Mouse (Mus musculus): ENCODE data around the gene Rab3a.
A peak's percentile ranks its signal among the peaks of the same experiment; 100 is the strongest.

Rab3a gene

DNA sequence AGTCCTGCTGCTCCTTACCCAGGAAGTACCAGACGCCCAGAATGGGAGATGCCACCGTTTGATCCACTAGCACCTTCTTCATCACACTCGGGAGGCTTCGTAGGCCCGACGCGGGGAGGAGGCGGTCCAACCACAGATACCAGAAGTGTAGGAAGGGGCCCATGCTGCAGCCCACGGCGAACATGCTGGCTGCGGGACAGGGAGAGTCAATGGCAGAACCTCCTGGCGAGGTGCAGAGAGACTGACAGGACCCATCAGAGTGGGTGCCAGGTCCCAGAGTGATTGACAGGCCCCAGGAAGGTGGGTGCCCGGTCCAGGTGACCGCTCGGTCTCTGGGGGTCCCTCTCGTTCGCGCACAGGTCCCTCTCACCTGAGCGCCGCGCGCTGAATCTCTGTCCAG is 5.9 kb downstream of the Rab3a start:
- DNase-seq: no peak

DNA sequence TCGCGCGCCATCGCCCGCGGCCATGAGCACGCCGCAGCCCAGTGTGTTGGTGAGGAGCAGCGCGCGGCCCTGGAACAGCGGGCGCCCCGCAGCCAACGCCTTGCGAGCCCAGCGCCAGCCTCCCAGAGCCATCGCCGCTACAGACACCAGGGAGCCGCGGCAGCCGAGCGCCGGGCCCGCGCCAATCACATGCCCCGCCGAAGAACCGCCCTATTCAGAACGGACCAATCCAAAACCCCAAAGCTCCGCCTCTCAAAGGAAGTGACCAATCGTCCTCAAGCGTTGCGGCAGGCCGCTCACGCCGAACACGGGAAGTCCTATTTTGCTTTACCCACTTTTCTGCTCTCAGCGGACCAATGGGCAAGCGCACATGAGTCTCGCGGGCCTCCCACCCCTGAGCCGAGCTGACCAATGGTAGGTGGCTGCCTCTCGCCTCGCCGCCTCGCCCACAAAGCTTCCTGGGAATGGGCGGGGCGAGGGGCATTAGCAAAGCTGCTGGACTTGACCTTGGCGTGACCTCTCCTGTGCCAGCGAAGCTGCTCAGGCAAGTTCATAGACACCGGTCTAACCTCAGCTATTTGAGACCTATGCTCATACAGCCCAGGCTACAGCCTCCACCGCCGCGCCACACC is 6.4 kb downstream of the Rab3a start, which contains the start of gene Mpv17l2:
Mpv17l2 (minus strand) TSS at position 172 of the 632 bp plus-strand sequence.
- peak; percentile 99 for DNase-seq

DNA sequence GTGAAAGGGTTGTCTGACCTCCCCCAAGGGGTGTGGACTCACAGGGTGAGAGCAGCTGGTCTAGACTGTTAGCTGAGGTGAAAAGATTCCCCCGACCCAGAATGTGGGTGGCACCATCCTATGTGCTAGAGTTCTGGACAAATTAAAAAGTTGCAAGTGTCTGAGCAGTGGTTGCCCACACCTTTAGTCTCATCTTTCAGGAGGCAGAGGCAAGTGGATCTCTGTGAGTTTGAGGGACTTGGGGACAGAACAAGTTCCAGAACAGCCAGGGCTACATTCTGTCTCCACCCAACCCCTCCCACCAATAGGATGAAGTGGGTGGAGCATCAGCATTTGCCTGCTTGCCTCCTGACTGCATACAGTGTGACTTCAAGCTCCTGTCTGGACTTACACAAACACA is 7.6 kb downstream of the Rab3a start:
- DNase-seq: no peak

DNA sequence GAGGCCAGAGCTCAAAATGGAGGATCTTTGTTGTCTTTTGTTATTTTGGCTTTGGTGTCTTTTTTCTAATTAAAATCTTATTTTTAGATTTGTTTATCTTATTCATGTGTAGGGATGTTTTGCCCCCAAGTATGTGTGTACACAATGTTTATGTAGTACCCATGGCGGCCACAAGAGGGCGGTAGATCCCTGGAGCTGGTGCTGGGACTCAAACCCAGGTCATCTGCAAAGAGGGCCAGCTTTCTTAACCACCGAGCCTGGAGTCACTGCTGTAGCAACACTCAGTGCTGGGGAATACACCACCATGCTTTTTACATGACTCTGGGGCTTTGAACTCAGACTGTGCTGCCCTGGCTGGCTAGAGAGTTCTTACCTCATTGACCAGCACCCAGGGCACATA is 8.9 kb downstream of the Rab3a start:
- DNase-seq: no peak

DNA sequence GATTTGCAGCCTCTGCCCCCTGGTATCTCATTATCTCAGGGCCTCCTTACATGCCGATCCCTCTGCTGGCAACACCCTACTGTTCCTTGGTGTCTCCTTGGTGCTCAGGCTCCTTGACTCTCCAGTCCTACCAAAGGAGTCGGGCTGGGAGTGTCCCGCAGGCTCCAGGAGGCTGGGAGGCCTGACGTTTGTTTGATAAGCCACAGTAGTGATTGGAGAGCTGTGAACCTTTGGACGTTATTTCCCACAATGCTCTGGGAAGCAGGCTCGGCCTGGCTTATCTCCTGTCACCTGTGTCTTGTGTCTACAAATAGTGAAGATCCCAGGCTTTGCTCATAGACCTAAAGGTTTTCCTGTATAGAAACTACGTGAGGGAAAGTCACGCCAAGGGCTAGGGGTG is 9.5 kb downstream of the Rab3a start:
- DNase-seq: no peak

DNA sequence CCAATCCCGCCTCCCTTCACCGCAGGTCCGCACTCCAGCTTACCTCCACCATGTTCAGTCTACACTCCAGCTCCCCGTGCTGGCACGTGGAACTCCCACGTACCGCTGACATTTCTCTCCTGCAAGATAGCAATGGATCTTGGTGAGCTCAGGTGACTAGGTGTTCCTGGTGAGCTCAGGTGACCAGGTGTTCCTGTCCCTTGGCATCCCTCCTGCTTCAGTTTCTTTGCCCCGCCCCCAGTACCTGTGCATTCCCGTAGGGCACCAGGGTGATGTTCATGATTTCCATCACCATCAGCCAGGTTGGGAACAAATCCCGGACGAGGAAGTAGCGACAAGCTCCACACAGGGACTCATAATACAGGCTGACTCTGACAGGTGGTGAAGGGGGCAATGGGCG is 10.2 kb downstream of the Rab3a start:
- no peak for DNase-seq

DNA sequence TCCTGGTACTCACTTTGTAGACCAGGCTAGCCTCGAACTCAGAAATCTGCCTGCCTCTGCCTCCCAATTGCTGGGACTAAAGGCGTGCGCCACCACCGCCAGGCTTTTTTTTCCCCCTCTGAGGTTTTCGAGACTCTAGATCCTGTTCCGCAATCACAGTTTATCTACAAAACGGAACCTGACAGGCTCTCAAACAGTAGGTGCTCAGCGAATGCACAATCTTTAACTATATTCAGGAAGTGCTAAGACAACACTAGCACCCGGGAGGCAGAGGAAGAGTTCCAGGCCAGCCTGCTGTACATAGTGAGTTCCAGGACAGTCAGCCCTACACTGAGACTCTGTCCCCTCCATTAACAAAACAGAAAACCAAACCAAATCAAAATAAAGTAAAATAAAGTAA is 10.8 kb downstream of the Rab3a start:
- DNase-seq: no peak

DNA sequence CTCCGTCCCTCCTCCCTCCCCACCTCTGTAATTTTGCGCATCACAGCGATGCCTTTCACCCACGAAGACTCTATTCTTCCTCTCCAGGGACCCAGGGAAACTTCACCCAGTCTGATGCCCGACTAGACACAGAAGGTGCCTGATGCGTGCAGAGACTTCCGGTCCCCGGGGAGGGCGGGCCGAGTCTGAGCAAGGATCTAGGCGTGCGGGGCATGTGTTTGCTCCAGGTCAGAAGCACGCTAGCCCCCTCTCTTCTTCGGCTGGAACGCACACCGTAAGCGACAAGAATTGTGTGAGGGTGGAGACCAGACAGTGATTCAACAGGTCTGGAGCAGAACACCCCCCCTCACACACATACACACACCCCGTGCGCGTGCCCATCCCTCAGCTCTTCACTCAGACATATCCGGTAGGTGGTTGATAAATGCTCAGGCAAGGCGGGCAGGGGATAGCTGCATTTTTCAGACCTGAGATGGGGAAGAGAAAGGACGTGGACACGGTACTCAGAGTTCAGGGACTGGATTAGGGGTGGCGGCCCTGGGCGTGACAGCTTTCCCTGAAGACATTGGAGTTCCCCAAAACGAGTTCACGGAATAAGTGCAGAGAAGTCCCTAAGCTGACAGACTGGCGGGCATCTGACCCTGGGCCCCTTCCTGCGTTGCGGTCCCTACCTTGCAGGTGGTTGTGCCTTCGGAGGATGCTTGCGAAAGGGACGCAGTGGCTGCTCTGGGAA is 11.5 kb downstream of the Rab3a start:
- DNase-seq: no peak

DNA sequence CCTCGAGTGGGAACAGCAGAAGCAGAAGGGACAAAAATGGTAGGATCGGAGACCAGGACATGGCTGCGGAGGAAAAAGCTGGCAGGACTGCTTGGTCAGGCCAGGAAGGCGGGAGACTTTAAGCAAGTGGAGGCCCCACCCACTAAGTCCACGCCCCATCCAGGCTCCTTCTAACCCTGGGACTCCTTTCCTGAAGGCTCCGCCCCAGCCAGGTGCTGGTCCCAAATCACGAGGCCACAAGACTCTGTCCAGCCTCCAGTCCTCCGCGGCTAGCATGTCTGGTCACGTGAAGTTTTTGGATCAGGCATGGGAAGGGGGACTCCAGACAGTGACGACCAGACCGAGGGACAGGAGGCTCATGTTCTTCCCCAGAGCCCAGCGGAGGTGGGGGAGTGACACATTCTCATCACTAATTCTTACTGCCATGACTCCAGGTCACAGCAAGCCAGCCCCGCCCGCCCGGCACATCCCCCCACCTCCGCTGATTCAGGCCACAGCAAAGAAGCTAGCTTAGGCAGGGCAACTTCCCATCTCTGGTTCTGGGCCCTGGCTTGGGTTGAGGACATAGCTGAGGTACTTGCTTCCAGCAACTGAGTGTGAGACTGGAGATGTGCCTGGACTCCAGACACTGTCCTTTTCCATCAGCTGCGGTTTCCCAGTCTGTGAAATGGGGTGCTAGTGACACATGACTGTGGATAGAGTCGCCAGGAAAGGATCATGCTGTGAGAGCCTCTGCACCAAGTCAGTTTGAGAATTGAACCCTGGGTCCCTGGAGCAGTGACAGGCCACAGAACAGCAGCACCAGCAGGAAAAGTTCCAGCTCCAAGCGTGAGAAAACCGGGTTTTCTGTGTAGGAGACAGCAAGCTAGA is 12.3 kb downstream of the Rab3a start:
- no peak for DNase-seq

DNA sequence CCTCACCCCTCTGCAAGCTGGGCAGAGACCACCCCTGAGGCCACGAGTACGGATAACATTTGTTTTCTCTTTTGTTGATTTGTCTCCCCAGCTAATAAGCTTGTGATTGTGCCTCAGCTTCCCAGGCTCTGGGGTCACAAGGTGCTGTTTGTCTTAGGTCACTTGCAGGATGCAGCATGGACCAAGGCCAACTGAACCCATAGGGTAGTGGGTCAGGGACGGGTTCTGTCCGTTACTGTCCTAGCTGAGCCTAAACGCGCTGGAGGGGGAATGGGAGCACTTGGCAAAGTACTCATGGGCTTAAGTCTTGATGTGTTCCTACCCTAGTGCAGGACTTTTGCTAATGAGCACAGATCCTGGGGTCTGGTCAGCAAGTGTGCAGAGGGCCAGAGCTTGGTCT is 13.0 kb downstream of the Rab3a start:
- no peak for DNase-seq

DNA sequence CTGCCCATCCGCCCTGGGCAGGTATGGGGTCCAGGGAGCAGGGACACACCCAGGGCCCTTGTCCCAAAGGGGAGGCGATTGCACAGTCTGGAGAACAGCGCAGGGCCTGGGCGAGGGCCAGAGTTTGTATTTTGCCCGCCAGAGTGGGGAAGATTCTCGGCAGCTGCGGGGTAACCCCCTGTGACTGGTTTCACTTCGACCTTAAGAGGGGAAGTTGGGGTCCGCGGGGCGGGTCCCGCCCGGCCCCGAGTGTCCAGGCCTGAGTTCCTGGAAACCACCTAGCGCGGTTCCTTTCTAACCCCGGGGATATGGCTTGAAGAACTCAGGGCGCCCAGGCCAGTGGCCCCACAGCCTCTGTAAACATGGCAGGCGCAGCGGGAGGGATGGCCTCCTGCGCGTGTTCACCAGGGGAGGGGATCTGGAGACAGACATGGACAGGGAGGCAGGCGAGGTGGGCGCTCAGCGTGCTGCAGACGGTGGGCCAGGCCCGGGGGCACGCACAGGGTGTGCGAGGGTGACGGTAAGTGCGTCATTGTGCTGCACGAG is 13.8 kb downstream of the Rab3a start:
- DNase-seq: no peak

DNA sequence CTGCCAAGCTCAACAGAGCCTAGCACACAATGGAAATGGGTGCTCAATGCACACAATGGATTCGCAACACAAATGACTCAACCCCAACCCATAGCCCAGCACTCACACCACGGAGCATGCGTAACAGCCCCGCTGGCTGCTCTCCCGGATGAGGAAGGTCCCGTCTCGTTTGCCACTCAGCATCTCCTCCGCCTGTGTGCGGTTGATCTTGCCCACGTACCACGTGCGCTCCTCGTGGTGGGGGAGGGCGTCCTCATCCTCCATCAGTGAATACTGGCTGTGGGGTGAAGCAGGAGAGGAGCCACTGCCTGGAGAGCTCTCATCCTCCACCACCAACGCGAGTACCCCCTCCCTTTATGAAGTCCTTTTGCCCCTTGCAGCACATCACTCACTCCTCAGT is 14.5 kb downstream of the Rab3a start:
- no peak for DNase-seq

DNA sequence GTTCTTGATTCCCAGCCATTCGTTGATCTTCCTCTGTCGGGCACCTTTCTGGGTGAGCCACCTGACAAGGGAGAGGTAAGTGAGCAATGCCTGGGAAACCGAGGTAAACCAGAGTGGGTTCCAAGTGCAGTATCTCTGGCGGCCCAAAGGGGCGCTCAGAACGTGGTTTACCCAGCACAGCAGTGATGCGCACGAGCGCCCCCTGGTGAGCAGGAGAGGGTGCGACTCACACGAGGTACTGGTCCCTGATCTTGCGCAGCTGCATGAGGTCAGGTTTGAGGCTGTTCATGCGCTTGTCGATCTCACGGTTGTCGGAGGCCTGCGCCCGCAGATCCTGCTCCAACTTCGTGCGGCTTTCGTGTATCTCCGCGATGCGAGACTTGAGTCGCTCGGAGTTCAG is 14.9 kb downstream of the Rab3a start:
- peak; percentile 95 for DNase-seq

DNA sequence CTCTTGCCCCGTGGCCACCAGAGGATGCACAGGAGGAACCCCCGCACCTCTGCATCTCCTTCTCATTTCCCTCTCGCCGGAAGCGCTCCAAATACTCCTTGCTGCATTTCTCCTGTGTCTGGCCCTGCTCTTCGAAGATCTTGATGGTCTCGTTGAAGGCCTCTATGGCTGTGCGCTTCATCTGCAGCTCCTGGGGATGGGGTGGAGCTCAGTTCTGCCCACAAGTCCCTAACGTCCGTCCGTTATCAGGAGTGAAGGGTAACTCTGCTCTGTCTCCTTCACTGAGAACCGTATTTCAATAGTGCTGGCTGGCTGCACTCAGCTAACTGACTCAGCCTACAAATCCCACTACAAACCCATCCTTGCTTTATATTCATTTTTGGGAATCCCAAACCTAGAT is 15.4 kb downstream of the Rab3a start:
- no peak for DNase-seq

DNA sequence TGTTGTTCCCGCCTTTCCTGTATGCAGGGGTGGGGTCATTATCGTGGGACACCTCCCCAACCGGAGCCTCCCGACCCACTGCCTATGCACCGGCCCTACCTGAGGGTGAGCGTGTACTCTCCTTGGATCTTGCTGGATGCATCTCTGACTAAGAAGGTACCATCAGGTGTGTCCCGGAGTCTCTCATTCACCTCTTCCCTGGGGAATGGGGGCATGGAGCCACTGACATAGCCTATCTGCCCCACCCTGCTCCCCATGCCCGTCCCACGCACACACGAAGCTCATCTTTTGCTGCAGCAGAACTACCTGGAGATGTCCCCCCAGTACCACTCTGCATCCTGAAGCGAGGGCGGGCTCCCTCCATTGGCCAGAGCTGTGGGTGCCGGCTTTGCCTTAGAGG is 16.3 kb downstream of the Rab3a start:
- no peak for DNase-seq

DNA sequence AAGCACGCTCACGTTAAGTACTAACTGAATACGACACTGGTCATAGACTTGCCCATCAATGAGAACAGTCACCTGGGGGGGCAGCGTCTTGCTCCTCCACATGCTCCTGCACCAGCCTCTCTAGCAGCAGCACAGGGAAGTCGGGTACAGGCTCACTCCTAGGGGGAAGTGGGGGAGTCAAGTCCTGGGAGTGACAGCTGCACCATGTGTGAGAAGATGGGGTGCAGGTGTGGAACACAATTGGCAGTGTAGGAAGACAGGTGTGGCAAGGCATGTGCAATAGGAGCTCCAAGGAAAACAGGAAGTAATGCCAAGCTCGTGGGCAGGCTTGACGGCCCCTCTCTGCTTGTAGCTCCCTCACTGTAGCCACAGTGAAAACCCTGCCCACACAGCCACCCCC is 16.7 kb downstream of the Rab3a start:
- no peak for DNase-seq

DNA sequence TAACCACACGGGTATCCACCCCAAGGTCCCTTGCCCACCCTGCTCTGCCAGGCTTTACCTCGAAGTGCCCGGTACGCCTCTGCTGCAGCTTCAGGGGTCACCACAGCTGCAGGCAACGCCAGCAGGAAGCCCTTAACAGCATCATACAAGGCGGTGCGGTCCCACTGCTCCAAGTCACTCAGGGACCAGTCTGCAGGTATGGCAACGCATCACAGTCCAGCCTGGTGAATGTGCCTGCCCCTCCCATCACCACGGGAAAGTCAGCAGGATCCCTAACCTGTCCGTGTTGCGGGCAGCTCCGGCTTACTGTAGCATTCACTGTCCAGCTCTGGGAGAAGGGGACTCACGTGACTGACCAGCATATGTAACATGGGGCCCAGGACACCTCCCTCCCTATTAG is 17.6 kb downstream of the Rab3a start:
- no peak for DNase-seq

DNA sequence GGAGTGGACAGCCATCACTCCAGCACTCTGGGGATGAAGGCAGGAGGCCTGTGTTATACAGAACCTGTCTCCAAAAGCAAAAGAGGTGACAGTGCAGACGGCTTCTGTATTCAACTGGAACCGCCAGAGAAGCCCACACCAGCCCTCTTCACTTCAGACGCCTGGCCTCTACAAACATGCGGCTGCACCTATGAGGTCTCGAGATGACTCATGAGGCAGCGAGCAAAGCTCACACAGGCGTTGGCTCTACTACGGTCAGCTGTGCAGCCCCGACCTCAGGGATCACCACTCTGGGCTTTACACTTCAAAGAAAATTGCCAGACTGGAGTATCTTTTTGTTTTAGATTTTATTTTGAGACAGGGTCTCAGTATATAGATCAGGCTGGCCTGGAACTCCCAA is 18.4 kb downstream of the Rab3a start:
- no peak for DNase-seq

DNA sequence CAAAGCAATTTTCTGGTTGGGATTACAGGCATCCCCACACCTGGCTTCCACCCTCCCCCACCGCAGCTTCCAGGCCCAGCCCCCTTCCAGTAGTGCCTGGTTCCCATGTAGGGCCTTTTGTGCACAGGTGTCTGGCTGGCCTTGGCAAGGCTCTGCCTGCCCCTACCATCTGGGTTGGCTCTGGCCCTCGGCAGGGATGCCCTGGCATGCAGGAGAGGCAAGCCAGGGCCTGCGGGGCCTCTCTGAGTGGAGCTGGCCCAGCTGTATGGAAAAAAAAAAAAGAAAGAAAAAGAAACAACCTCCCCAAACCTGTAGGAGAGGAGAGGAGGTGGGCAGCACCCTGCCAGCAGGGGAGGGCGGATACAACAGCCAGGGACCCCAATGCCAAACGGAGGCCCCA is 18.9 kb downstream of the Rab3a start:
- DNase-seq: no peak

DNA sequence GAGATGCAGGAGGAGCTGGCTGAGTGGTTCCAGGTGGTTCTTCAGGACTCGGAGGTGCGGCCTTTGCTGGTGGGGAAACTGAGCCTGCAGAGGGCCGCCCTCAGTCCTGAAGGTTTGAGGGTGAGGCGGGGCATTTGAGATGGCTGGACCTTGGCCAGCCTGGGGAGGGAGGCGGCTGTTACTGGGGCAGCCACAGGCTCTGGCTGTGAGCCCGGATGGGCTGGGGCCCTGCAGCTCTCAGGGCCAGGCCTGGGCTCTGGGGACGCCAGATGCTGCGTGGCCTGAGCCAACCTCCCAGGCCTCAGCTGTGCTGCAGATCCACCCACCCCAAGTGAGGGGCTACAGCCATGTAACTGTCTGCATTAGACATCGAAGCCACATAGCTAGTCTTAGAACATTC is 19.4 kb downstream of the Rab3a start:
- DNase-seq: peak; percentile 83

DNA sequence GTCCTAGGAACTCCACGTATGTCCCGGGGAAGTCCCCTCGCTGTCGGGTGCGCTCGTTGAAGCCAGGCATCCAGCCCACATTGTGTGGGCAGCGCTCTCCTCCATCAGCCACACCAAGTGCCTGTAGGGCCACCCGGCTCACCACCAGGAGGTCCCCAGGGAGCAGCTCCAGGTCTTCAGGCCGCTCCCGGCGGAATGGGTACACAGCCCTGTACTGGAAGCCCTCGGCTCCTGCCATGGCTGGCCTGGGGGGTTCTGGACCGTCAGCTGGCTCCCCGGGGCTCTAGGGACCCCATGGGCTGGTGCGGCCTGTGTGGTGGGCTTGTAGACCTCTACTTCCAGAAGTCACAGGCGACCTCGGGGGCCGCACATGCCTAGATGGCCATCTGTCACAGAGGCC is 20.3 kb downstream of the Rab3a start:
- no peak for DNase-seq

DNA sequence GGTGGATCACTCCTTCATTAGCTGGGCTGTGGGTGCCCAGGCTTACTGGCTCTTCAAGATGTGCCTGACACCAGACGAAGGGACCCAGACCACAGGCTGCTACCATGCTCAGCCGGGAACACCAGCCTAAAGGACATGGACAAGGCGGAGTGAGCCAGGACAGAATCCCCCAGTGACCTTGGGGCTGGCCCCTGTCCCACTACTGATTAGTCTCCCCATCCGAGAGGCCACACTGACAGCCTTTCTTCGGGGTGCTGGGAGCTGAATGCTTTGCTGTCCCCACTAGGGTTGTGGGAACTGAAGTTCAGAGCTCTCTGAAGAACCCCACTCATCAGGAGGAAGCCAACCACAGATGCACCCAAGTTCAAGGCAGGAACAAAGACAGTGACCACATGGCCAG is 20.7 kb downstream of the Rab3a start:
- DNase-seq: no peak

DNA sequence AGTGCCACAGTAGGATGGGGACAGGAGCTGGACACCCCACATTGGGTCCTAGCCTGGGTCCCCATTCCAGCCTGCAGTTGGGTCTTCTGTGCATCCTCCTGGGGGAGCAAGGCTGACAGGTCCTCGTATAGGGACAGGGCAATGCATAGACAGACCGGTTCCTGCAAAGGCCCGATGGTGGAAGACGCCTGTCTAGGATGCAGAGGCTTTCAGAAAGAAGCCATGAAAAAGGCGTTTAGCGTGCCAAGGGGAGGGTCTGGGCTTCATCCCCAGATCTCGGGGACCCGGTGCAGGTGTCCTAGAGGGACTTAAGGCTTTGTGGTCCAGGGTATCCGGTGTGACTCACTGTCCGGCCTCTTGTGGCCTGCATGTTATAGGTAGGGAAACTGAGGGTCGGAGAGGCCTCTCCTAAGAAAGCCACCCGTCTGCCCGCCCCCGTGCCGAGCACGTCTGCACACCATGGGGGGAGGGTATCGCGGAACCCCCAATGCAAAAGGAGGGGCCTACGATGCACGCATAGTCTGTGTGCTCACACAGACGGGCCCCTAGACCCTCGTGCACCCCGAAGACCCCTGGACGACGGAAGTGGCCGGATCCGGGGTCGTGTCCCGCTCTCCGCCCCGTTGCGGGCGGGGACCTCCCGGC is 21.5 kb downstream of the Rab3a start:
- no peak for DNase-seq
